Mouse (Mus musculus): ENCODE results near the gene Sap25.
A peak's percentile ranks its signal among the peaks of the same experiment; 100 is the strongest.

Sap25 gene

GRCm38 (mm10) chr5:137627991-137628390, 13.1 kb upstream of the Sap25 start:
- DNase-seq (ENCODE audit: extremely low spot score, low spot score) = no peak

- peak; percentile 98 for DNase-seq (ENCODE audit: extremely low spot score, low spot score)
These were observed 12.4 kb upstream of the Sap25 start, which contains the start of the genes Fbxo24, Lrch4 and Gm20605 for GRCm38 (mm10) chr5:137628498-137629305. Gene Fbxo24 (minus strand): TSS chr5:137629002. Gene Lrch4 (plus strand): TSS chr5:137629121. Gene Gm20605 (plus strand): TSS chr5:137629175.

GRCm38 (mm10) chr5:137629306-137629721, 11.8 kb upstream of the Sap25 start:
- no peak for DNase-seq (ENCODE audit: extremely low spot score, low spot score)

GRCm38 (mm10) chr5:137629906-137630545, 11.1 kb upstream of the Sap25 start:
- no peak for DNase-seq (ENCODE audit: extremely low spot score, low spot score)

- no peak for DNase-seq (ENCODE audit: extremely low spot score, low spot score)
These were observed 10.5 kb upstream of the Sap25 start for GRCm38 (mm10) chr5:137630602-137631001.

- no peak for DNase-seq (ENCODE audit: extremely low spot score, low spot score)
These were observed 10.0 kb upstream of the Sap25 start for GRCm38 (mm10) chr5:137631171-137631570.

- DNase-seq (ENCODE audit: extremely low spot score, low spot score) = no peak
These were observed 9.5 kb upstream of the Sap25 start for GRCm38 (mm10) chr5:137631591-137631990.

- DNase-seq (ENCODE audit: extremely low spot score, low spot score) = no peak
These were observed 7.6 kb upstream of the Sap25 start for GRCm38 (mm10) chr5:137633397-137634084.

- no peak for DNase-seq (ENCODE audit: extremely low spot score, low spot score)
These were observed 1.7 kb upstream of the Sap25 start for GRCm38 (mm10) chr5:137639472-137639871.

- DNase-seq (ENCODE audit: extremely low spot score, low spot score) = no peak
These were observed 1.8 kb downstream of the Sap25 start for GRCm38 (mm10) chr5:137642886-137643285.

GRCm38 (mm10) chr5:137644484-137644883, 3.4 kb downstream of the Sap25 start:
- no peak for DNase-seq (ENCODE audit: extremely low spot score, low spot score)

- DNase-seq (ENCODE audit: extremely low spot score, low spot score) = peak; percentile 40
These were observed 4.0 kb downstream of the Sap25 start for GRCm38 (mm10) chr5:137645091-137645651.

GRCm38 (mm10) chr5:137645652-137646091, 4.5 kb downstream of the Sap25 start, which contains the start of gene Irs3:
Gene Irs3 (minus strand): TSS chr5:137645714.
- peak; percentile 45 for DNase-seq (ENCODE audit: extremely low spot score, low spot score)

GRCm38 (mm10) chr5:137647827-137648601, 6.9 kb downstream of the Sap25 start:
- DNase-seq (ENCODE audit: extremely low spot score, low spot score) = no peak

- DNase-seq (ENCODE audit: extremely low spot score, low spot score) = no peak
These were observed 8.1 kb downstream of the Sap25 start for GRCm38 (mm10) chr5:137649251-137649650.

- DNase-seq (ENCODE audit: extremely low spot score, low spot score) = peak; percentile 35
These were observed 8.8 kb downstream of the Sap25 start for GRCm38 (mm10) chr5:137649669-137650571.

GRCm38 (mm10) chr5:137652474-137652873, 11.3 kb downstream of the Sap25 start:
- DNase-seq (ENCODE audit: extremely low spot score, low spot score) = peak; percentile 67

- DNase-seq (ENCODE audit: extremely low spot score, low spot score) = no peak
These were observed 12.2 kb downstream of the Sap25 start for GRCm38 (mm10) chr5:137653366-137653765.

- DNase-seq (ENCODE audit: extremely low spot score, low spot score) = no peak
These were observed 13.6 kb downstream of the Sap25 start for GRCm38 (mm10) chr5:137654746-137655145.

- peak; percentile 42 for DNase-seq (ENCODE audit: extremely low spot score, low spot score)
These were observed 15.8 kb downstream of the Sap25 start for GRCm38 (mm10) chr5:137656977-137657376.
